Mouse (Mus musculus) lung, postnatal 0 days (tissue): ENCODE results near the gene Bcar1. TPM values are rescaled to one million over a fixed set of nuclear protein-coding genes. Genes with fewer than 3 reads are reported as not detected.

Source experiments
- ATAC-seq: fragments of 200-750 bp; cut with Nextera tagmentation; 2 replicates; pipeline ENCODE4 v1.8.0; 2017; ENCODE audit warnings: moderate library complexity
- DNase-seq: peaks from one replicate; pipeline ENCODE4 v3.0.0-alpha.2; 2016; ENCODE audit warnings: low spot score
- H3K27ac ChIP-seq: fragments of 300-500 bp; sonication (generic); 2 replicates; pipeline ENCODE4 v1.5.1; 2014; ENCODE audit warnings: antibody characterized with exemption, mild to moderate bottlenecking, low read length, mixed read lengths
- H3K27me3 ChIP-seq: fragments of 300-500 bp; sonication (generic); replicated peaks from 2 replicates; pipeline ENCODE4 v1.6.1; 2014; ENCODE audit warnings: low read length, mixed read lengths; ENCODE audit not compliant: insufficient read depth
- H3K36me3 ChIP-seq: fragments of 300-500 bp; sonication (generic); 2 replicates; pipeline ENCODE4 v1.6.1; 2014; ENCODE audit warnings: low read length, mixed read lengths; ENCODE audit not compliant: insufficient read depth
- H3K4me1 ChIP-seq: fragments of 300-500 bp; sonication (generic); 2 replicates; pipeline ENCODE4 v1.6.1; 2014; ENCODE audit warnings: antibody characterized with exemption, low read depth, low read length, mixed read lengths; ENCODE audit not compliant: insufficient read depth
- H3K4me2 ChIP-seq: fragments of 300-500 bp; sonication (generic); replicated peaks from 2 replicates; pipeline ENCODE4 v1.6.1; 2014; ENCODE audit warnings: low read depth, mild to moderate bottlenecking, low read length, moderate library complexity, mixed read lengths
- H3K4me3 ChIP-seq: fragments of 300-500 bp; sonication (generic); 2 replicates; pipeline ENCODE4 v1.5.1; 2014; ENCODE audit warnings: low read depth, low read length
- H3K9ac ChIP-seq: fragments of 300-500 bp; sonication (generic); replicated peaks from 2 replicates; pipeline ENCODE4 v1.6.1; 2014; ENCODE audit warnings: low read depth, mild to moderate bottlenecking
- H3K9me3 ChIP-seq: fragments of 300-500 bp; sonication (generic); 2 replicates; pipeline ENCODE4 v1.6.1; 2016; ENCODE audit warnings: low read length, mixed read lengths
- CTCF ChIP-seq: IDR thresholded peaks from 2 replicates; pipeline ENCODE4 v1.5.1; 2016; ENCODE audit warnings: antibody characterized with exemption, mild to moderate bottlenecking
- EP300 ChIP-seq: IDR thresholded peaks from 2 replicates; pipeline ENCODE4 v1.6.1; 2016; ENCODE audit warnings: antibody characterized with exemption, mild to moderate bottlenecking, control low read depth
- WGBS: fragments of 180-500 bp; shearing (Covaris S2); extraction: QIAGEN DNeasy Blood & Tissue Kit; methylation state at CpG from one replicate; pipeline ENCODE4 v1.1.7; 2014; 5-methylcytosine and 5-hydroxymethylcytosine counted together
- polyA plus RNA-seq: library from polyadenylated mRNA; unstranded; fragments of >200 nt; fragmentation: Nextera tagmentation; extraction: Ambion mirVana; gene quantifications from 2 replicates; pipeline ENCODE4 v1.2.1, GENCODE M21; 2015

The Bcar1 gene
- polyA plus RNA-seq, 1 experiment from 2014 or later, result 29.3 TPM

DNA sequence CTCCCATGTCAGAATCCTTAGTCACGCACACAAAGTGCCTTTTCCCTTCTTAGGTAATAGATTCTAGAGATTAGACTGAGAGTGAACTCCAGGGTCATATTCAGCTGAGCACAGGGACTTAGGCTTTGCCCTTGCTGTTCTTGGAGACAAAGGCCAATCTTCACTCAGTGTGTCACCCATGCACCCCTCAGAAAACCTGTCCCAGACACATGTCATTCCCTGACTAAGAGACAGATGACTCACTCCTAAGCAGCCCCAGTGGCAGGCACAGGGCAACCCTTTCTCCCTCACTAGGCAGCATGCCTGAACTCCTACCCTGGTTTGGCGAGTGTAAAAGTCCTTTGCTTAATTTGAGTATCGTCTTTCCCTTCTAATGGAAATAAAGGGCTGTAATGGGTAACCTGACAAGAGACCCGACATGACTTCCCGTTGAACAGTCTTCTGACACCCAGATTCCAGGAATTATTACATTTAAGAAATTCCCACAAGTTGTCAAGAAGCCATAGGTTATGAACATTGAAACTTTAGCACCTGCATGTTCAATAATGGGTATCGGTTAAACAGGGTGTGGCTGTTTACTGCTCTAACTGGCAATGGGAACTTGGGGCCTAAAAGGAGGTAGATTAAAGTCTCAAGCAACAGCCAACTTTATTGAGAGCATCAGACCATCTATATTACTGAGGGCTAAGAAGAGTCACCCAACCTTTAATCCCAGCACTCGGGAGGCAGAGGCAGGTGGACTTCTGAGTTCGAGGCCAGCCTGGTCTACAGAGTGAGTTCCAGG, 4.4 kb upstream of the Bcar1 start:
- H3K4me1 ChIP-seq, result peaks cover 14% of the 10 kb centered on the region; the same call in 1 of the 2 replicates
- ATAC-seq, result no peak
- no peak for DNase-seq
- 75% methylated on average over 8 of the region's 8 CpGs for WGBS
- no peak overlapping the region for H3K4me3 ChIP-seq
- no peaks in the 10 kb centered on the region for H3K9me3 ChIP-seq
- H3K27ac ChIP-seq, result no peak overlapping the region
- no peaks in the 10 kb centered on the region for H3K36me3 ChIP-seq
- no peak overlapping the region for H3K9ac ChIP-seq
- no peak for TF ChIP-seq CTCF
- no peak for TF ChIP-seq EP300
- no peak overlapping the region for H3K4me2 ChIP-seq
- no peaks in the 10 kb centered on the region for H3K27me3 ChIP-seq

DNA sequence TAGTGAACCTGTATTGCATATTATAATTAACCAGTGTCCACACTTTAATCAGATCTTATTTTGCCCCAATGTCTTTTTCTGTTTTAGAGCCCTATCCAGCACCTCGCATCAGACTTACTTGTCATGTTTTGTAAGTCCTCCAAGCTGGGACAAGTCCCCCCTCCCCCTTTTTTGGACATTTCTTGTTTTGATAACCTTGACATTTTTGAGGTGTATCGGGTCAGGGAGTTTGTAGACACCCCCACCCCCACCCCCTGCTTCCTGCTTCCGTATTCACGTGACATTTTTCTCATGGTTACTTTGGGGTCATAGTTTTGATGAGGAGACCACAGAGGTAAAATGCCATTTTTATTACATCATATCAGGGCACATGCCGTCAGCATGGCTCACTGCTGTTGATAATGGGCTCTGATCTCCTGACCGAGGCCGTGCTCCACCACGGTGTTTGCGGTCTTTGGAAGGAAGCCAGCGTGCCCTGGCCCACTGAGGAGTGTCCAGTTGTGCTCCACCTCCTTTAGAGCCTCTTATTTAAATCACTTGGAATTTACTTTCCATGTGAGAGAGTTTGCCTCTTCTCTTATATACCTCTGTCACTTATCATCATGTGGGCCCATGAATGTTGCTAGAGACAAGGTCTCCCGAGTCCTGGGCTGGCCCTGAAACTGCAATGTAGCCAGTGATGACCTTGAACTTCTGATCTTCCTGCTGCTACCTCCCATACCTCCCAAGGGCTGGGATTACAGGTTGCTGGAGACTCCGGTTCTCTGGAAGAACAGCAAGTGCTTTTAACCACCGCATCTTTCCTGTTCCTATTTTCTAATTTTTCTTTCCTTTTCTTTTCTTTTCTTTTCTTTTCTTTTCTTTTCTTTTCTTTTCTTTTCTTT, 3.2 kb upstream of the Bcar1 start:
- Histone ChIP-seq H3K4me3 (no peak overlapping the region), H3K9me3 (no peaks in the 10 kb centered on the region), H3K36me3 (no peaks in the 10 kb centered on the region), H3K4me2 (no peak overlapping the region), H3K27ac (no peak overlapping the region; the same call in 1 of the 2 replicates), H3K9ac (no peak overlapping the region), H3K4me1 (peaks cover 20% of the 10 kb centered on the region; the same call in 1 of the 2 replicates), H3K27me3 (no peaks in the 10 kb centered on the region)
- TF ChIP-seq CTCF (no peak), EP300 (no peak)
- no peak for ATAC-seq
- no peak for DNase-seq
- WGBS, result 33% methylated on average over 13 of the region's 13 CpGs

- Histone ChIP-seq H3K4me3 (peak overlapping the region; percentile 23), H3K4me2 (peak overlapping the region; percentile 53), H3K4me1 (peaks cover 30% of the 10 kb centered on the region; the same call in 1 of the 2 replicates), H3K9me3 (no peaks in the 10 kb centered on the region), H3K9ac (0 out of 2 replicates have a peak overlapping the region, but pooled peaks have one; percentile 0), H3K27me3 (no peaks in the 10 kb centered on the region), H3K36me3 (no peaks in the 10 kb centered on the region), H3K27ac (peak overlapping the region; percentile 78)
- WGBS, result 1% methylated on average over 23 of the region's 23 CpGs
- DNase-seq, result peak; percentile 86
- ATAC-seq, result peak; percentile 60
- TF ChIP-seq CTCF, result no peak
- no peak for TF ChIP-seq EP300
Measured at GRCm38 (mm10) chr8:111745591-111746418, 2.2 kb upstream of the Bcar1 start.

DNA sequence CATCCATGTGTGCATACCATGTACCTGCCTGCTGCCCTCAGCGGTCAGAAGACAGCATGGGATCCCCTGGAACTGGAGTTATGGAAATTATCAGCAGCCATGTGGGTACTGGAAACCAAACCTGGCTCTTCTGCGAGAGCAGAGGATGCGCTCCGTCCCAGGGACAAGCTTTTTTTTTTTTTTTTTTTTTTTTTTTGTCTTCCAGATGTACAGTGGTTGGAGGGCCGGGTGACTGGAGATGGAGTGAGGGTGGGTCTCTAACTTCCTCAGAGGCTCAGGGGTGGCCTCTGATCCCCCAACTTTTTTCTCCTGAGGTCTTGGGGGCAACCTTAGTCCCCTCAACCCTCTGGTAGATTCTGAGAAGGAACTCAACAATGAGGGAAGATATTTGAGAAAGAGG, 1.5 kb upstream of the Bcar1 start:
- Histone ChIP-seq H3K27me3 (no peaks in the 10 kb centered on the region), H3K4me1 (peaks cover 37% of the 10 kb centered on the region), H3K27ac (peak overlapping the region; percentile 78; the same call in 1 of the 2 replicates), H3K4me2 (peak overlapping the region; percentile 53; the same call in 1 of the 2 replicates), H3K9ac (no peak overlapping the region), H3K9me3 (no peaks in the 10 kb centered on the region), H3K4me3 (no peak overlapping the region), H3K36me3 (no peaks in the 10 kb centered on the region)
- 79% methylated on average over 5 of the region's 5 CpGs for WGBS
- no peak for TF ChIP-seq CTCF
- TF ChIP-seq EP300, result no peak
- DNase-seq (no peak), ATAC-seq (no peak)

DNA sequence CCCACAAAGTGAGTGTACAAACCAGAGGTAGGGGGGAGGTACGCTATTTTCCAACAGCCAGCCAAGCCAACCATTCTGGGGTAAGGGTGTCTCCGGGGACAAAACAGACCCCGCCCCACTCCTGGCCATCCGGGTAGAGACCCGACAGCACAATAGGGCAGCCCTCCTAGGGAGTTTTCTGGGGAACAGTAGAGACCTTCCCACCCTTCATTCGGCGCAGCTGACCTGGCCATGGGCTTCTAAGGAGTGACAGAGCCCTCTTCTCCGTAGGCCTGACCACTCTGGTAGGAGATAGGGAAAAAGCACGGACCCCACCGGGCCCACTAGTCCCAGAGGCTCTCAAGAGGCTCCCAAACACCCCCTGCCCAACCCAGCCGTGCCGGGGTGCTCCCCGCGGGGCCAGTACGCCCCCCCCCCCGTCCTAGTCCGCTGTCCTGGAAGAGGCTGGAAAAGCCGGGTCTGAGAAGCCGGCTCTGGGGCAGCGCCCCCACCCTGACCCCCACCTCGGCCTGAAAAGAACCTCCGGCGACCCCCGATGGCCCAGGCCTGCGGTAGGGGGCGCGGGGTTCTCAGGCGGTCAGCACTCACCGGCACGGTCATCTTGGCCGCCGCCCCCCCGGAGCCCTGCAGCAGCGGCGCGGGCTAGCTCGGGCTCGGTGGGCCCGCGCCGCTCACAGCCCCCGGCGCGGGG, 363 bp downstream of the Bcar1 start:
- no peak for DNase-seq
- no peaks in the 10 kb centered on the region for H3K27me3 ChIP-seq
- TF ChIP-seq CTCF, result no peak; the same call in 1 of the 2 replicates
- TF ChIP-seq EP300, result no peak
- WGBS, result under 1% methylated on average over 26 of the region's 44 CpGs
- H3K27ac ChIP-seq, result peak overlapping the region; percentile 87
- peak; percentile 1; the same call in 1 of the 2 replicates for ATAC-seq
- H3K4me3 ChIP-seq, result peak overlapping the region; percentile 84
- H3K9ac ChIP-seq, result peak overlapping the region; percentile 83
- peaks cover 49% of the 10 kb centered on the region for H3K4me1 ChIP-seq
- no peaks in the 10 kb centered on the region for H3K36me3 ChIP-seq
- H3K4me2 ChIP-seq, result peak overlapping the region; percentile 86
- no peaks in the 10 kb centered on the region for H3K9me3 ChIP-seq
